Mouse (Mus musculus): ENCODE measurements at regions not wholly inside any gene's neighbourhood (a gene's known extent, or its start where the extent isn't known, plus 50 kb on each side); places are given as distances from the start of the nearest gene placed in this dataset.

DNA sequence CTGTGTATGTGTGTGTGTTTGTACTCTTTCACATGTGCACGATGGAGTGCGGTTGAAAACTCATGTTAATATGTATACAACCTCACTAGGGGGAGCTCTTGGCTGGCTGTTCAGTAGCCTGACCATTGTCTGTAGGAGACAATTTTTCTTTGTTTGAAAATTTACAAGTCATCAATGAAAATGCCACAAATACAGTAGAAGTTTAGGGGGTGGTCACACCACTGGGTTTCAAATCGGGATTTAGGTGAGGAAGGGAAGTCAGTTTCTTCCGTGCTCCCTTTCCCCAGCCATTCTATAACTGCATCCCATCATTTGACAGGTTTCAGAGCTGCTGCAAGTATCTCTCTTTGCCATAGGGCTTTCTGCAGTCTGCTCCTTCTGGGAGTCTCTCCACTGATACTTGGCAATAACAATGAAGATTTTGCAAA is 366.9 kb upstream of the Fam92a start:
- Histone ChIP-seq H3K36me3 (ENCODE audit: control insufficient read depth, insufficient read depth, low read length) (no peaks in the 10 kb centered on the region), H3K9ac (ENCODE audit: low read depth, low read length) (peak overlapping the region; percentile 35), H3K27me3 (ENCODE audit: control insufficient read depth, insufficient read depth, low read depth, low read length) (no peaks in the 10 kb centered on the region), H3K9me3 (replicated peaks; ENCODE audit: control insufficient read depth, low read length, poor library complexity, severe bottlenecking) (no peaks in the 10 kb centered on the region), H3K4me1 (ENCODE audit: control insufficient read depth, insufficient read depth, low read length) (peaks cover 28% of the 10 kb centered on the region), H3K4me3 (ENCODE audit: low read depth, low read length) (no peak overlapping the region), H3K4me2 (ENCODE audit: low read length) (peak overlapping the region; percentile 46), H3K27ac (ENCODE audit: low read length) (peak overlapping the region; percentile 82)
- 3% methylated on average over 4 of the region's 4 CpGs for WGBS
- peak; percentile 83 for ATAC-seq

DNA sequence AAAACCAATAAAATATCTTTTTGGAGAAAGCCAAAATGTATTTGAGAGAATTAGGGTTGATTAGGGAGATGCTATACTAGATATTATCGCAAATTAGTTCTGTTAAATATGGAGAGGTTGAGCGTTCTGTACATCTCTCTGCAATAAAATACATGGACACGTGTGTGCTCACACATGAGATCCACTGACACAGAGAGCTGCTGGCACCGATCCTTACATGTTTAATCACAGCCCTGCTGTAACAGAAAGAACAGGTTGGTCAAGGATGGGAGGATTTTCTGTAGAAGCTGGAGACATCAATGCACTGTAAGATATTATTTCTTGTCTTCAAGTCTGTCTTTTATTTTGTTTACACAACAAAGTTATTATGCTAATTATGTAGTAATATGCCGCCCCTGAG is 366.2 kb upstream of the Fam92a start:
- H3K4me2 ChIP-seq (ENCODE audit: low read length): no peak overlapping the region
- no peaks in the 10 kb centered on the region for H3K36me3 ChIP-seq (ENCODE audit: control insufficient read depth, insufficient read depth, low read length)
- no peak overlapping the region for H3K4me3 ChIP-seq (ENCODE audit: low read depth, low read length)
- peaks cover 28% of the 10 kb centered on the region for H3K4me1 ChIP-seq (ENCODE audit: control insufficient read depth, insufficient read depth, low read length)
- no peaks in the 10 kb centered on the region for H3K27me3 ChIP-seq (ENCODE audit: control insufficient read depth, insufficient read depth, low read depth, low read length)
- peak; percentile 36; the same call in 1 of the 2 replicates for ATAC-seq
- peak overlapping the region; percentile 41; the same call in 1 of the 2 replicates for H3K9ac ChIP-seq (ENCODE audit: low read depth, low read length)
- H3K9me3 ChIP-seq (replicated peaks; ENCODE audit: control insufficient read depth, low read length, poor library complexity, severe bottlenecking): no peaks in the 10 kb centered on the region
- H3K27ac ChIP-seq (ENCODE audit: low read length): peak overlapping the region; percentile 51
- WGBS: 52% methylated on average over 5 of the region's 5 CpGs

DNA sequence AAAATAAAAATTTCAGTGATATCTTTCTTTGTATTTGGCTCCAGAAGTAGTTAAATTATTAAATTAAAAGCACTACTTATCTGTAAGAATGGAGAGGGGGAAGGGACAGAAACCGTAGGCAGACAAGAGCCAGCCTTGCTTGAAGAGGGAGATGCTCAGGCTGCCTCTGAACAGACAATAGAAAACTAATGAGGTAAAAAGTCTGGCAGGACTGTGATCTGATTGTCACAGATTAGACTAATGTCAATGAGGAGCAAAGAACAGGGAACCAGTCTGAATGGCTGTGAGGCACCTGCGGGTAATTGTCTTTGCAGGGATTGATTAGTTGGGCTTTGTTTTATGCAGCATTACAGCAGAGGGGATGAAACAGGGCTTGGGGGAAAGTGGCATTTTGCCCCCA is 362.3 kb upstream of the Fam92a start:
- no peak for ATAC-seq

DNA sequence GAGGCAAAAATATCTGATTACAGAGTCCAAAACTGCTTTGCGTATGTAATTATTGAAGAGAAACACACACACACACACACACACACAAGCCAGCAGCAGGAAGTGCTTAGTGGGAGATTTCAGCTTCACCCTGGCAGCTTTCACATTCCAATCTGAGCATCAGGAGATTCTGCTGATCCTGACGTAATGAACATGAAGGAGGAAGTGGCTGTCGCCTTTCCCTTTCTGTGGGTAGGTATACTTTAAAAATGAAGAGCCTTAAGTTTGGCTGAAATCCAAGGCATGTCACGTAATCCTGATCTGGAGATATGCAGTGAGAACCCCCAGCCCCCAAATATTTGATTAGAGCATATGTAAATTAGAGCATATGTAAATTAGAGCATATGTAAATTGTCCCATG is 361.1 kb upstream of the Fam92a start:
- Histone ChIP-seq H3K27ac (ENCODE audit: low read length) (no peak overlapping the region), H3K27me3 (ENCODE audit: control insufficient read depth, insufficient read depth, low read depth, low read length) (no peaks in the 10 kb centered on the region), H3K4me2 (ENCODE audit: low read length) (no peak overlapping the region), H3K4me3 (ENCODE audit: low read depth, low read length) (no peak overlapping the region), H3K36me3 (ENCODE audit: control insufficient read depth, insufficient read depth, low read length) (no peaks in the 10 kb centered on the region), H3K9ac (ENCODE audit: low read depth, low read length) (no peak overlapping the region), H3K4me1 (ENCODE audit: control insufficient read depth, insufficient read depth, low read length) (peaks cover 15% of the 10 kb centered on the region), H3K9me3 (replicated peaks; ENCODE audit: control insufficient read depth, low read length, poor library complexity, severe bottlenecking) (no peaks in the 10 kb centered on the region)
- ATAC-seq: no peak
- 43% methylated on average over 4 of the region's 4 CpGs for WGBS

More for the DNA sequence above, 362.3 kb upstream of the Fam92a start:
- 12% methylated on average over 2 of the region's 2 CpGs for WGBS
- Histone ChIP-seq H3K9ac (ENCODE audit: low read depth, low read length) (peak overlapping the region; percentile 41; the same call in 1 of the 2 replicates), H3K27ac (ENCODE audit: low read length) (peak overlapping the region; percentile 5), H3K36me3 (ENCODE audit: control insufficient read depth, insufficient read depth, low read length) (no peaks in the 10 kb centered on the region), H3K4me3 (ENCODE audit: low read depth, low read length) (no peak overlapping the region), H3K9me3 (replicated peaks; ENCODE audit: control insufficient read depth, low read length, poor library complexity, severe bottlenecking) (no peaks in the 10 kb centered on the region), H3K4me1 (ENCODE audit: control insufficient read depth, insufficient read depth, low read length) (peaks cover 20% of the 10 kb centered on the region), H3K4me2 (ENCODE audit: low read length) (peak overlapping the region; percentile 19), H3K27me3 (ENCODE audit: control insufficient read depth, insufficient read depth, low read depth, low read length) (no peaks in the 10 kb centered on the region)

DNA sequence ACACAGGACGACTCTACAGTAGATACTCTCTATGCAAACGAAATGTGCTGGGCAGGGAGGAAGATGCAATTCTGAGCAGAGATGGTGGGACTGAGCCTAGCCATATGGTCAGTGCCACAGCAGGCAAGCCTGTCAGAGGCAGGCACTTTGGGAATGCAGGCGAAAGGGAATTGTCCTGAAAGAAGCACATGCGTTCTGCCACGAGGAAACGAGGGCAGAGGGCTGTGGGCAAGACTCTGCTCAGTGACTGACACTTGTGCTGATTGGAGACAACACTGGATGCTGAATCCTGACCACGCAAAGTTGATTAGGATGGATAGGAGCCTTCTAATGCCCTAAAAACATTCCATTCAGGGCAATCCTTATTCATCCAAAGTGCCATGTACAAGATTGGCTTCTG is 350.5 kb upstream of the Fam92a start:
- peaks cover 5% of the 10 kb centered on the region for H3K4me1 ChIP-seq (ENCODE audit: control insufficient read depth, insufficient read depth, low read length)
- WGBS: 46% methylated on average over 7 of the region's 7 CpGs
- no peaks in the 10 kb centered on the region for H3K27me3 ChIP-seq (ENCODE audit: control insufficient read depth, insufficient read depth, low read depth, low read length)
- no peak overlapping the region for H3K4me2 ChIP-seq (ENCODE audit: low read length)
- H3K9ac ChIP-seq (ENCODE audit: low read depth, low read length): no peak overlapping the region
- H3K4me3 ChIP-seq (ENCODE audit: low read depth, low read length): no peak overlapping the region
- no peaks in the 10 kb centered on the region for H3K9me3 ChIP-seq (replicated peaks; ENCODE audit: control insufficient read depth, low read length, poor library complexity, severe bottlenecking)
- ATAC-seq: peak; percentile 39; the same call in 1 of the 2 replicates
- H3K27ac ChIP-seq (ENCODE audit: low read length): no peak overlapping the region
- H3K36me3 ChIP-seq (ENCODE audit: control insufficient read depth, insufficient read depth, low read length): no peaks in the 10 kb centered on the region

DNA sequence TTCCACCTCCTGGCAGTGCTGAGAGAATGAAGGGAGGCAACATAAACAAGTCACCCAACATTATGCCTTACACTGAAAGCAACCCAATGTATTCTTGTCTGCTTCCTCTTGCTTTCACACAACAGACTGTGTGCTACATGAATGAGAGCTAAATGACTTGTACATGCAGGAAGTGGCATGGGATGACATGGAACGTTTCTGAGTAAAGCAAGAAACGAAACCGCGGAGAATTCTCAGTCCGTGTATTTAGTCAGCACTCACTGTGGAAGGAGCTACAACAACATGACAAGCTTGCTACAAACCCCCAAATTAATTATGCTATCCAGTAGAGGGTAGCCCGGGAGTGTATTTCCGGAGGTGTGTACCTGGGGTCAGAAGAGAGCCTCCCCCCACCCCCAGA is 349.4 kb upstream of the Fam92a start:
- no peaks in the 10 kb centered on the region for H3K9me3 ChIP-seq (replicated peaks; ENCODE audit: control insufficient read depth, low read length, poor library complexity, severe bottlenecking)
- WGBS: 94% methylated on average over 7 of the region's 7 CpGs
- peaks cover 5% of the 10 kb centered on the region for H3K4me1 ChIP-seq (ENCODE audit: control insufficient read depth, insufficient read depth, low read length)
- H3K9ac ChIP-seq (ENCODE audit: low read depth, low read length): no peak overlapping the region
- no peaks in the 10 kb centered on the region for H3K36me3 ChIP-seq (ENCODE audit: control insufficient read depth, insufficient read depth, low read length)
- ATAC-seq: no peak
- no peak overlapping the region for H3K27ac ChIP-seq (ENCODE audit: low read length)
- H3K27me3 ChIP-seq (ENCODE audit: control insufficient read depth, insufficient read depth, low read depth, low read length): no peaks in the 10 kb centered on the region
- H3K4me2 ChIP-seq (ENCODE audit: low read length): no peak overlapping the region
- no peak overlapping the region for H3K4me3 ChIP-seq (ENCODE audit: low read depth, low read length)

DNA sequence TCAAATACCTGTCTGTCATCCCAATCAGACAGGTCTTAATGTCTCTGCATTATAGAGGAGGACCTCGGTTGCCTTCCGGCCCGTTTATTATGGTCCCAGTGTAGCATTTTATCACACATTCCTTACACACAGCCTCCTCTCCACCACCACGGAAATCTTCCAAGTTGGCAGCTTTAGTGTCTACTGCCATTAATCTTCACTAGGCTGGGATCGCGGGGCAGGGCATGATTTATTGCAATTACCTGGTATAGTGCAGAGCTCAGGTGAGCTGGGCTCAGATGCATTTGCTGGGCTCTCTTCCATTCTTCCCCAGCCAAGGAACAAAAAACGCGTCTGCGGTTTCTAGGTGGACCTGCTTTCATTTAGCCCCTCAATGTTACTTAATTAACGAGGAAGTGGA is 344.7 kb upstream of the Fam92a start:
- Histone ChIP-seq H3K27me3 (ENCODE audit: control insufficient read depth, insufficient read depth, low read depth, low read length) (no peaks in the 10 kb centered on the region), H3K4me2 (ENCODE audit: low read length) (no peak overlapping the region), H3K9me3 (replicated peaks; ENCODE audit: control insufficient read depth, low read length, poor library complexity, severe bottlenecking) (no peaks in the 10 kb centered on the region), H3K4me3 (ENCODE audit: low read depth, low read length) (no peak overlapping the region), H3K27ac (ENCODE audit: low read length) (no peak overlapping the region), H3K36me3 (ENCODE audit: control insufficient read depth, insufficient read depth, low read length) (no peaks in the 10 kb centered on the region), H3K9ac (ENCODE audit: low read depth, low read length) (no peak overlapping the region), H3K4me1 (ENCODE audit: control insufficient read depth, insufficient read depth, low read length) (peaks cover 4% of the 10 kb centered on the region)
- WGBS: 88% methylated on average over 10 of the region's 10 CpGs
- no peak for ATAC-seq

DNA sequence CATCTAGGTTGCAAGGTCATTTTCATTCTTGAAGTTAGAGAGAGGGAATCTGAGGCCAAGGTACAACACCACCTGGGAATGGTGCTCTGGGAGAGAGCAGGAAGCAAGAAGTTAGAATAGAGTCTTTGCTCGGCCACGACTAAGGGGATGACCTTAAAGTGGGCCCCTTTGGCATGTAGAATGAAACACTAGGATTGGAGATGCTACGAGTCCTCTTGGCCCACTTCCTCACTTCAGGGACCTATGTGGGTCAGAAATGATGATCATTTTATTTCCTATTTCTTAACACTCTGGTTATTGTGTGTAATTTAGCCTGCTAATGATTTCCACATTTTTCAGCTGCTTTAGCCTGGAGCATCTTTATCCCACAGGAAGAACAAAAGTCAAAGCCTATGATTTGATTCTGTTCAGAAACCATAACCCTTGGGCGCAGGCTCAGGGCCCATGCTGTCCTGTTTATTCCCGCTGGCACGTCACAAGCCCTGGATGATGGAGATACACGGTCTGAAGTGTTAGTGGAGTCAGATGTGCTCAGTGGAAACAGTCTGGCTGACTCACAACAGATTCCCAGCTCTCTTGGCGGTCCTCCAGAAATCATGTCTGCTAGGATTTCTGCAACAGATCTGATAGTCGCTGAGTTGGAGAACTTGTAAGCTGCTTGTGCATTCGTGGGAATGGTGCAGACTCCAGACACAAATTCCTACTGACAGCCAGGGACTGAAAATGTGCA is 340.0 kb upstream of the Fam92a start:
- Histone ChIP-seq H3K4me3 (ENCODE audit: low read depth, low read length) (no peak overlapping the region), H3K9ac (ENCODE audit: low read depth, low read length) (no peak overlapping the region), H3K27ac (ENCODE audit: low read length) (no peak overlapping the region), H3K4me2 (ENCODE audit: low read length) (no peak overlapping the region), H3K9me3 (replicated peaks; ENCODE audit: control insufficient read depth, low read length, poor library complexity, severe bottlenecking) (no peaks in the 10 kb centered on the region), H3K36me3 (ENCODE audit: control insufficient read depth, insufficient read depth, low read length) (no peaks in the 10 kb centered on the region), H3K27me3 (ENCODE audit: control insufficient read depth, insufficient read depth, low read depth, low read length) (no peaks in the 10 kb centered on the region), H3K4me1 (ENCODE audit: control insufficient read depth, insufficient read depth, low read length) (peaks cover 10% of the 10 kb centered on the region)
- 69% methylated on average over 10 of the region's 10 CpGs for WGBS
- ATAC-seq: peak; percentile 56; the same call in 1 of the 2 replicates

DNA sequence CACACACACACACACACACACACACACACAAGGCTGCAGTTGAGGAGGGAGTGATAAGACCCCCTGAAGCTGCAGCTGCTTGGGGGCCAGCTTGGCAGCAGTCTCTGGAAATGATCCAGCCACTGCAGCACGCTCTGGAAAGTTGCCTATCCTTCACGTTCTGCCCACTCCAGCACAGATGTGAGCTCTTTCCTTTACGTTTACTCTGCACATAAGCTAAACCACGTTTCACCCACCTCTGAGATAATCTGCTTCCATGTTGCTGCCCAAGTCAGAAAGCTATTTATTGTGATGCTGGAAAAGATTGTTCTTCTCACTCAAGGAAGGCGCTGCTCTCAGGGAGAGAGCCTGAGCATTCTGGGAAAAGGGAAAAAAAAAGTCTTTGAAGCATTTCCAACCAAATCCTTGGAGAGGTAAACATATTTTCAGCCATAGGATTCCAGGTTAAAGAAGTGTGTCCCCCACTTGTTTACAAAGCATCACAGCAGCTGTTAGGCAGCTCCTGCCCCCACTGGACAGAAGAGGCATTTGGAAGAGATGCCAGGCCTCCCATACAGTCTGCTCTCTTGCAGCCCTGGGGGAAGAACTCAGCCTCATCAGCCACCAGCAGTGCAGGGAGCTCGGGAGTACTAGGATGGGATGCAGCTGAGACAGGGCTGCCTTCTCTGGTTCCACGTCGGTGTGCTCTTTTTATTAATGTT is 335.2 kb upstream of the Fam92a start:
- Histone ChIP-seq H3K36me3 (ENCODE audit: control insufficient read depth, insufficient read depth, low read length) (no peaks in the 10 kb centered on the region), H3K27me3 (ENCODE audit: control insufficient read depth, insufficient read depth, low read depth, low read length) (no peaks in the 10 kb centered on the region), H3K9ac (ENCODE audit: low read depth, low read length) (peak overlapping the region; percentile 28; the same call in 1 of the 2 replicates), H3K27ac (ENCODE audit: low read length) (peak overlapping the region; percentile 63), H3K4me1 (ENCODE audit: control insufficient read depth, insufficient read depth, low read length) (peaks cover 14% of the 10 kb centered on the region), H3K4me2 (ENCODE audit: low read length) (peak overlapping the region; percentile 24), H3K9me3 (replicated peaks; ENCODE audit: control insufficient read depth, low read length, poor library complexity, severe bottlenecking) (no peaks in the 10 kb centered on the region), H3K4me3 (ENCODE audit: low read depth, low read length) (no peak overlapping the region)
- peak; percentile 92 for ATAC-seq
- 17% methylated on average over 8 of the region's 8 CpGs for WGBS
